Mouse (Mus musculus): ENCODE results near the gene Gm17662. TPM values are rescaled to one million over a fixed set of nuclear protein-coding genes. Genes with fewer than 3 reads are reported as not detected.

Gene Gm17662
- not detected in 2 replicates for total RNA-seq (2014; rRNA removed)
- not detected in 2 replicates for polyA plus RNA-seq (2015; fragmentation: Nextera tagmentation; extraction: Ambion mirVana)

GRCm38 (mm10) chr4:104857029-104857428, at the start of gene Gm17662:
Gm17662 (plus strand) TSS chr4:104857329.
- no peaks in the 10 kb centered on the region for H3K27me3 ChIP-seq (ENCODE audit: insufficient read depth, low read length)
- no peak for DNase-seq
- ATAC-seq = no peak
- no peak within 1 kb of the TSS for H3K9ac ChIP-seq
- no peak within 1 kb of the TSS for H3K27ac ChIP-seq (ENCODE audit: low read depth, low read length)
- no peak for TF ChIP-seq CTCF (IDR thresholded peaks at IDR 0.05; ENCODE audit: low read depth)
- H3K4me2 ChIP-seq (ENCODE audit: low read depth) = no peak within 1 kb of the TSS
- H3K4me3 ChIP-seq (ENCODE audit: low read depth, low read length) = no peak within 1 kb of the TSS
- H3K36me3 ChIP-seq (ENCODE audit: insufficient read depth) = no peaks in the 10 kb centered on the region
- WGBS = 79% methylated on average over 1 of the region's 1 CpGs
- H3K4me1 ChIP-seq (ENCODE audit: insufficient read depth) = no peaks in the 10 kb centered on the region
- H3K9me3 ChIP-seq (ENCODE audit: low read length) = no peaks in the 10 kb centered on the region

GRCm38 (mm10) chr4:104810710-104811286, 46.3 kb upstream of the Gm17662 start:
- no peaks in the 10 kb centered on the region for H3K36me3 ChIP-seq (ENCODE audit: insufficient read depth)
- no peaks in the 10 kb centered on the region for H3K4me1 ChIP-seq (ENCODE audit: insufficient read depth)
- H3K9me3 ChIP-seq (ENCODE audit: low read length) = no peaks in the 10 kb centered on the region
- H3K4me2 ChIP-seq (ENCODE audit: low read depth) = no peak overlapping the region
- no peak overlapping the region for H3K4me3 ChIP-seq (ENCODE audit: low read depth, low read length)
- no peak for TF ChIP-seq CTCF (IDR thresholded peaks at IDR 0.05; ENCODE audit: low read depth)
- ATAC-seq = no peak
- DNase-seq = no peak
- no peak overlapping the region for H3K9ac ChIP-seq
- 65% methylated on average over 10 of the region's 10 CpGs for WGBS
- no peaks in the 10 kb centered on the region for H3K27me3 ChIP-seq (ENCODE audit: insufficient read depth, low read length)
- no peak overlapping the region for H3K27ac ChIP-seq (ENCODE audit: low read depth, low read length)

GRCm38 (mm10) chr4:104813617-104814016, 43.5 kb upstream of the Gm17662 start:
- WGBS = 57% methylated on average over 2 of the region's 2 CpGs
- no peak overlapping the region for H3K4me3 ChIP-seq (ENCODE audit: low read depth, low read length)
- DNase-seq (no peak), ATAC-seq (no peak)
- no peaks in the 10 kb centered on the region for H3K9me3 ChIP-seq (ENCODE audit: low read length)
- no peaks in the 10 kb centered on the region for H3K36me3 ChIP-seq (ENCODE audit: insufficient read depth)
- H3K27ac ChIP-seq (ENCODE audit: low read depth, low read length) = no peak overlapping the region
- no peak overlapping the region for H3K9ac ChIP-seq
- no peak for TF ChIP-seq CTCF (IDR thresholded peaks at IDR 0.05; ENCODE audit: low read depth)
- H3K4me2 ChIP-seq (ENCODE audit: low read depth) = no peak overlapping the region
- no peaks in the 10 kb centered on the region for H3K4me1 ChIP-seq (ENCODE audit: insufficient read depth)
- H3K27me3 ChIP-seq (ENCODE audit: insufficient read depth, low read length) = no peaks in the 10 kb centered on the region

DNA sequence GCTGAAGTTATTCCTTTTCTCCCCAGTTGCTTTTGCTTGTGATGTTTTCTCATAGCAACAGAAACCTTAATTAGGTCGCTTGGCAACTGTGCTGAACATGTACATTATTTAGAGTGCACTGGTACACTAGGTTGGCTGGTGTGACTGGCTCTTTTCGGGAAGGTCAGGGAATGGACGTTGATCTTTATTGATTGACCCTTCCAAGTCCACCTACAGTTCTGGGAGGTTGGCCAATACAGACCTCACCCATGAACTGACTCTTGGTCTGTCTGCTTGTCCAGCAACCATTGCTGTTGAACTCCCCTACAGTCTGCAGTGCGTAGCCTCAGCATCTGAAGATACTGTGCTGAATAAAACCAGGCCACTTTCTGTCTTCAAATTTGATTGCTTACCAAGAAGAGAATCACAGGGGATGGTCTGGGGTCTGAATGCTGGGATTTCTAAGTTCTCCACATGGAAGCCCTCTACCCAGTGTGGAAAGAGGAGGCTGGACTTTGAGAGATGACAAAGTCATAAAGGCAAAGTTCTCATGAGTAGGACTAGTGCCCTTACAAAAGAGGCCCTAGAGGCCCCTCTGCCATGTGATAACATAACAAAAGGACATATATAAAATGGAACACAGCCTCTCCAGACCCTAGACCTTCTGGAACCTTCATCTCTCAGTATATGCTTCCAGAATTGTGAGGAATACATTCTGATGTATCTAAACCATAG, 40.5 kb upstream of the Gm17662 start:
- 85% methylated on average over 4 of the region's 4 CpGs for WGBS

GRCm38 (mm10) chr4:104817509-104817908, 39.6 kb upstream of the Gm17662 start:
- DNase-seq (no peak), ATAC-seq (no peak)
- Histone ChIP-seq H3K4me2 (ENCODE audit: low read depth) (no peak overlapping the region), H3K4me3 (ENCODE audit: low read depth, low read length) (no peak overlapping the region), H3K27ac (ENCODE audit: low read depth, low read length) (no peak overlapping the region), H3K9me3 (ENCODE audit: low read length) (no peaks in the 10 kb centered on the region), H3K9ac (no peak overlapping the region), H3K36me3 (ENCODE audit: insufficient read depth) (no peaks in the 10 kb centered on the region), H3K4me1 (ENCODE audit: insufficient read depth) (no peaks in the 10 kb centered on the region), H3K27me3 (ENCODE audit: insufficient read depth, low read length) (no peaks in the 10 kb centered on the region)
- no peak for TF ChIP-seq CTCF (IDR thresholded peaks at IDR 0.05; ENCODE audit: low read depth)
- 68% methylated on average over 2 of the region's 2 CpGs for WGBS

More for the DNA sequence above, 40.5 kb upstream of the Gm17662 start:
- no peak overlapping the region for H3K9ac ChIP-seq
- no peaks in the 10 kb centered on the region for H3K36me3 ChIP-seq (ENCODE audit: insufficient read depth)
- H3K27ac ChIP-seq (ENCODE audit: low read depth, low read length) = no peak overlapping the region
- H3K27me3 ChIP-seq (ENCODE audit: insufficient read depth, low read length) = no peaks in the 10 kb centered on the region
- no peak overlapping the region for H3K4me3 ChIP-seq (ENCODE audit: low read depth, low read length)
- H3K4me2 ChIP-seq (ENCODE audit: low read depth) = no peak overlapping the region
- TF ChIP-seq CTCF (IDR thresholded peaks at IDR 0.05; ENCODE audit: low read depth) = no peak
- no peaks in the 10 kb centered on the region for H3K9me3 ChIP-seq (ENCODE audit: low read length)
- no peaks in the 10 kb centered on the region for H3K4me1 ChIP-seq (ENCODE audit: insufficient read depth)
- DNase-seq (no peak), ATAC-seq (no peak)

GRCm38 (mm10) chr4:104818986-104819385, 38.1 kb upstream of the Gm17662 start:
- no peak for DNase-seq
- Histone ChIP-seq H3K27me3 (ENCODE audit: insufficient read depth, low read length) (no peaks in the 10 kb centered on the region), H3K27ac (ENCODE audit: low read depth, low read length) (no peak overlapping the region), H3K9ac (no peak overlapping the region), H3K36me3 (ENCODE audit: insufficient read depth) (no peaks in the 10 kb centered on the region), H3K4me1 (ENCODE audit: insufficient read depth) (no peaks in the 10 kb centered on the region), H3K4me3 (ENCODE audit: low read depth, low read length) (no peak overlapping the region), H3K4me2 (ENCODE audit: low read depth) (no peak overlapping the region), H3K9me3 (ENCODE audit: low read length) (no peaks in the 10 kb centered on the region)
- TF ChIP-seq CTCF (IDR thresholded peaks at IDR 0.05; ENCODE audit: low read depth) = no peak
- ATAC-seq = no peak
- 67% methylated on average over 4 of the region's 4 CpGs for WGBS

- no peaks in the 10 kb centered on the region for H3K27me3 ChIP-seq (ENCODE audit: insufficient read depth, low read length)
- DNase-seq = no peak
- no peak overlapping the region for H3K9ac ChIP-seq
- no peaks in the 10 kb centered on the region for H3K36me3 ChIP-seq (ENCODE audit: insufficient read depth)
- no peak for ATAC-seq
- no peak overlapping the region for H3K4me2 ChIP-seq (ENCODE audit: low read depth)
- H3K4me3 ChIP-seq (ENCODE audit: low read depth, low read length) = no peak overlapping the region
- no peak overlapping the region for H3K27ac ChIP-seq (ENCODE audit: low read depth, low read length)
- TF ChIP-seq CTCF (IDR thresholded peaks at IDR 0.05; ENCODE audit: low read depth) = no peak
- 67% methylated on average over 4 of the region's 4 CpGs for WGBS
- H3K4me1 ChIP-seq (ENCODE audit: insufficient read depth) = no peaks in the 10 kb centered on the region
- no peaks in the 10 kb centered on the region for H3K9me3 ChIP-seq (ENCODE audit: low read length)
Observed at GRCm38 (mm10) chr4:104819891-104820290, 37.2 kb upstream of the Gm17662 start.
